Mouse (Mus musculus): Measurements from ENCODE around the gene Nufip1. TPM values are rescaled to one million over a fixed set of nuclear protein-coding genes. Genes with fewer than 3 reads are reported as not detected.

The Nufip1 gene
- polyA plus RNA-seq, 1 experiment from 2014 or later = 17.4 TPM

DNA sequence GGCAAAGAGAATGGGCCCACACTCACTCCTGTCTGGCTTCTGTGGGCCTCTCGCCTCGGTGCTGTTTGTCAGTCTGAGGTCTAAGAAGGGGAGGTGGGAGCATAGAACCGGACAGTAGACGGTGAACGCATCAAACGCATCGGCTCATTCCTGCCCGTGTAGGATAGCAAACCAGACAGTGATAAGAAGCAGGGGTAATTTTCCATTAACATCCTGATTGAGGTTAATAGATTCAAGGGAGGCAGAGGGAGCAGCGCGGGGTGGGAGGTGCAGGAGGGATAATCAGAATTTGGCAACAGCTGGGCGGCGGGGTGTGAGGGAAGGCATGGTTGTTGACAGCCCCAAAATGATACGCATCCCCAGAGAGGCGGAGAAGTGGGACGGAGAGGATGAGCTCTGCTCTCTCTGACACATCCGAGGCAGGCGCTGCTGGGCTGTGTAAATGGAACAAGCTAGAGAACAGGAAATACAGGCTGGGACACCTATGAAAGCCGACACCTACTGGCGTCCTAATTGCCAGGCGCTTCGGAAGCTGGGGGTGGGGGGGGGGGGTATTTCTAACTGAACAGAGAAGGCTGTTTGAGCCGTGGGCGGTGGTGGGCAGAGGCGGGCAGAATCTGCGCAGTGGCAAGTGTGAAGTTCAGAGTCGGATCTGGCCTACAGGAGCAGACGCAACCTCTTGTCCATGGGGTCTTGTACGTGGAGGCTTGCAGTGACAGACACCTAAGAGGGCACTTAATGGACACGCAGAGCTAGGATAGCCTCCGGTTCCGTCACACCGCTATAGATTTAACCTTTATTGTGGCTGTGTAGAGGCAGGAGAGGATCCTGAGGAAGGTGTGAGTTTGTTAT lies 54.4 kb downstream of the Nufip1 start:
- H3K36me3 ChIP-seq = no peaks in the 10 kb centered on the region
- H3K27ac ChIP-seq = no peak overlapping the region
- no peak overlapping the region for H3K4me3 ChIP-seq
- ATAC-seq (ENCODE audit: low FRiP score, low read depth) = 0 out of 2 replicates have a peak, but pooled peaks have one; percentile 53
- 29% methylated on average over 32 of the region's 32 CpGs for WGBS
- 0 out of 2 replicates have a peak, but pooled peaks cover 4% of the 10 kb centered on the region for H3K9me3 ChIP-seq
- H3K4me1 ChIP-seq = peaks cover 10% of the 10 kb centered on the region
- peaks cover 5% of the 10 kb centered on the region; the same call in 1 of the 2 replicates for H3K27me3 ChIP-seq (replicated peaks)
- 0 out of 2 replicates have a peak overlapping the region, but pooled peaks have one; percentile 13 for H3K9ac ChIP-seq
- H3K4me2 ChIP-seq (replicated peaks) = peak overlapping the region; percentile 48

DNA sequence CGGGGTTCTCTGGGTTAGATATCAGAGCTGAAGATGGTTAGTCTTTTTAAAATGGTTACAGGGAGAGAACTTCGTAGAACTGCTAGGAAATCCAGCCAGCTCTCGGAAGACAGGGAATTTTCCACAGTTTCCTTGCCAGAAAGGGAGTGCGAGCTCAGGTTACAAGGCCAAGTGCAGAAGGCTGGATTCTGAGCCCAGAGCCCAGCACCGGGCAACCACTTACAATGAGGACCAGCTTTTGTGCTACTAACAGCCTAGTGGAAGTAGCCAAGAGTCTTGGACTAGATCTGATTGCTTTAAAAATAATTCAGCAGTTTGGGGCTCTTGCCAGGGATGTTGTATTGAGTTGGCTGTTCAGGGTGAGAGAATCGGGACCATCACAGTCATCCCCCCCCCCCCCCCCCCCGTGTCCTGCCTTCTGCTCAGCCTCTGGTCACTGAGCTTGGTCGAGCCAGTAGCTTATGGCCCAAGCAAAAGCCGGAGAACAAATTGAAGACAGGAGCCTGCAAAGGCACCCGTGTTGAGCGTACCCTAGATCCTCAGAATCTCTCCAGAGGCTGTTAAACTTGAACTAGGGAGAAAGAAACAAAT lies 59.3 kb downstream of the Nufip1 start:
- H3K9me3 ChIP-seq = 0 out of 2 replicates have a peak, but pooled peaks cover 4% of the 10 kb centered on the region
- H3K27ac ChIP-seq = no peak overlapping the region
- WGBS = 72% methylated on average over 11 of the region's 11 CpGs
- H3K4me3 ChIP-seq = no peak overlapping the region
- H3K27me3 ChIP-seq (replicated peaks) = no peaks in the 10 kb centered on the region
- H3K4me1 ChIP-seq = peaks cover 6% of the 10 kb centered on the region
- H3K9ac ChIP-seq = no peak overlapping the region
- ATAC-seq (ENCODE audit: low FRiP score, low read depth) = no peak
- H3K36me3 ChIP-seq = no peaks in the 10 kb centered on the region
- no peak overlapping the region for H3K4me2 ChIP-seq (replicated peaks)

DNA sequence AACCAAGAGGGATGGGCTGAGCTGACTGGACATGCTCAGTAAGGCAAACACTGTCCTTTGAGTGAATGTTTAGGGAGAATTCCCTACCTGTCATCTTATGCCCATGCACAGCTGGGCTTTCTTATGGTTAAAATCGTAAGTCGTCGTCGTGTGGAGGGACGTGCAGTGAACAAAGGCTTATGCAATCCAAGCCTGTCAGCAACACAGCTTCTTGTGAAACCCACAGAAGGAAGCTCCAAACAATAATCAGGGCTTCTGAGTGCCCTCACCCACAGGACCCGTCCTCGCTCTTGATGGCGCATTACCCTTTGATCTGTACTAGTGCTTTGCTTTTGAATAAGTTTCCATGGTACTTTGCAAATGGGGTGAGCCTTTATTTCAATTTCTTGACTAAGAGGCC lies 60.6 kb downstream of the Nufip1 start:
- H3K9ac ChIP-seq = no peak overlapping the region
- ATAC-seq (ENCODE audit: low FRiP score, low read depth) = no peak
- no peaks in the 10 kb centered on the region for H3K36me3 ChIP-seq
- H3K4me1 ChIP-seq = peaks cover 7% of the 10 kb centered on the region
- H3K4me2 ChIP-seq (replicated peaks) = no peak overlapping the region
- no peak overlapping the region for H3K4me3 ChIP-seq
- no peak overlapping the region for H3K27ac ChIP-seq
- H3K27me3 ChIP-seq (replicated peaks) = no peaks in the 10 kb centered on the region
- WGBS = 73% methylated on average over 8 of the region's 8 CpGs
- H3K9me3 ChIP-seq = 0 out of 2 replicates have a peak, but pooled peaks cover 4% of the 10 kb centered on the region

DNA sequence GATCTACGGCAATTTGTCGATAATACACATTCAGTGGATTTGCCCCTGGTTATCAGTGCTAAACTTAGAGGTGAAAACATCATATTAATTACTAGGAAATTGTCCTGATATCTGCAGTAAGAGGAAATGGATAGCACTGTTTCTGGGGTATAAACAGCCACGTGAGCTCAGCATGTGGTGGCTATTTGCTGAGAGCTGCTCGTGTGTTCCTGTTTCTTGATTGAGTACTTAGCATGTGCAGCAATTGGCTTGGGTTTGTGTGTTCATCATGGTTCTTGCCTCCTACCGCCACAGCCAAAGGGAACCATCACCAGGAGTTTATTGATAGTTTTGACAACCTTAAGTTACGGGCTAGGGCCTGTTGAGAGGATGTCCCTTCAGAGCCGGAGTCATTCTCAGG lies 63.6 kb downstream of the Nufip1 start:
- H3K27ac ChIP-seq = no peak overlapping the region
- no peaks in the 10 kb centered on the region for H3K9me3 ChIP-seq
- peaks cover 7% of the 10 kb centered on the region for H3K4me1 ChIP-seq
- no peak overlapping the region for H3K9ac ChIP-seq
- H3K36me3 ChIP-seq = no peaks in the 10 kb centered on the region
- no peak for ATAC-seq (ENCODE audit: low FRiP score, low read depth)
- 84% methylated on average over 7 of the region's 7 CpGs for WGBS
- H3K4me2 ChIP-seq (replicated peaks) = no peak overlapping the region
- no peak overlapping the region for H3K4me3 ChIP-seq
- H3K27me3 ChIP-seq (replicated peaks) = no peaks in the 10 kb centered on the region

DNA sequence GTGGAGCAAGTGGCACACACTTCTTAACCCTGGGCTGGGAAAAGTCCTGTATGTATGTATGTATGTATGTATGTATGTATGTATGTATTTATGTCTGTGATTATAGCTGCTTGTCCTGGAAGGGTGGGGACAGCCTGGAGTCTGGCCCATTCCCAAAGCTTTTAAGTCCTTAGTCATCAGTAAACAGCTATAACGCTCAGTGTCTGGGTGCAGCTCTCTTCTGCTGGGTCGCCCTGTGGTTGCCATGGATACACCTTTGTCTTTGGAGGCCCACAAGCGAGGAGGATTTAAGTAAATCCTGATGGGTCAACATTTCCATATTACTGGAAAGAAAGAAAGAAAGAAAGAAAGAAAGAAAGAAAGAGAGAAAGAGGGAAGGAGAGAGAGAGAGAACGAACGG lies 65.1 kb downstream of the Nufip1 start:
- 12% methylated on average over 5 of the region's 5 CpGs for WGBS
- no peak overlapping the region; the same call in 1 of the 2 replicates for H3K4me2 ChIP-seq (replicated peaks)
- no peaks in the 10 kb centered on the region for H3K9me3 ChIP-seq
- H3K27ac ChIP-seq = no peak overlapping the region
- H3K36me3 ChIP-seq = no peaks in the 10 kb centered on the region
- H3K27me3 ChIP-seq (replicated peaks) = no peaks in the 10 kb centered on the region
- ATAC-seq (ENCODE audit: low FRiP score, low read depth) = peak; percentile 82; the same call in 1 of the 2 replicates
- no peak overlapping the region for H3K4me3 ChIP-seq
- H3K9ac ChIP-seq = no peak overlapping the region
- H3K4me1 ChIP-seq = peaks cover 7% of the 10 kb centered on the region

DNA sequence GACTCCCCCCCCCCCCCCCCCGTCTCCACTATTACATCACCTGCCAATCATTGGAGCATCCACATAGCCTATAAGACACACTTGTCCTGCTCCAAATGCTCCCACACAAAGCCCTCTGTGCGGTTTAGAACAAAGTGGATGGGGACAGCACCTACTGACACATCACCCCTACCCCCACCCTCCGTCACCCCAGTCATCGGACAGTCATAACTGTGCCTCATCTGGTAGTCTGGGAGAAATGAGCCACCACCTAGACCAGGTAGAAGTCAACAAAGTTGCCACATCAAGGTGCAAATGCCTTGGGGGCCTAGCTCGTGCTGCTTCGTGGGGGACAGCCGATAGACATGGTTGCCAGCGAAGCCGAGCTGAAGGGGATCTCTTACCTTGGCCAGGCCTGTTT lies 66.5 kb downstream of the Nufip1 start:
- no peak overlapping the region for H3K27ac ChIP-seq
- H3K36me3 ChIP-seq = no peaks in the 10 kb centered on the region
- no peak overlapping the region for H3K9ac ChIP-seq
- 97% methylated on average over 9 of the region's 9 CpGs for WGBS
- no peaks in the 10 kb centered on the region for H3K27me3 ChIP-seq (replicated peaks)
- no peak for ATAC-seq (ENCODE audit: low FRiP score, low read depth)
- no peak overlapping the region for H3K4me3 ChIP-seq
- H3K4me1 ChIP-seq = peaks cover 7% of the 10 kb centered on the region
- no peaks in the 10 kb centered on the region for H3K9me3 ChIP-seq
- H3K4me2 ChIP-seq (replicated peaks) = no peak overlapping the region

DNA sequence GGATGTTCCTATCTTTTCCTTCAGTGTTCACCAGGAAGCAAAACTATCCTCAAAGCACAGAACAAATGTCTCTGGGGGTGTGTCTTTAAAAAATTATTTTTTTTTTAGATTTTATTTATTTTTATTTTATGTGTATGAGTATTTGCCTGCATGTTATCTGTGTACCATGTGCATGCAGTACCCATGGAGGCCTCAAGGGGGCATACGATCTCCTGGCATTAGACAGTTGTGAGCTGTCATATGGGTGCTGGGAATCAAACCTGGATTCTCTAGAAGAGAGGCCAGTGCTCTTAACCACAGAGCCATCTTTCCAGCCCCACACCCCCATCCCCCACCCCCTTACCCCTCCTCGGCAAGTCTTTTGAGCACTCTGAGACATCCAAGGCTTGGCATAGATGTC lies 67.8 kb downstream of the Nufip1 start:
- Histone ChIP-seq H3K36me3 (no peaks in the 10 kb centered on the region), H3K9me3 (no peaks in the 10 kb centered on the region), H3K4me1 (peaks cover 9% of the 10 kb centered on the region), H3K27me3 (replicated peaks) (no peaks in the 10 kb centered on the region), H3K4me3 (no peak overlapping the region), H3K9ac (no peak overlapping the region), H3K4me2 (replicated peaks) (no peak overlapping the region), H3K27ac (no peak overlapping the region)
- WGBS = 91% methylated on average over 2 of the region's 2 CpGs
- no peak for ATAC-seq (ENCODE audit: low FRiP score, low read depth)

DNA sequence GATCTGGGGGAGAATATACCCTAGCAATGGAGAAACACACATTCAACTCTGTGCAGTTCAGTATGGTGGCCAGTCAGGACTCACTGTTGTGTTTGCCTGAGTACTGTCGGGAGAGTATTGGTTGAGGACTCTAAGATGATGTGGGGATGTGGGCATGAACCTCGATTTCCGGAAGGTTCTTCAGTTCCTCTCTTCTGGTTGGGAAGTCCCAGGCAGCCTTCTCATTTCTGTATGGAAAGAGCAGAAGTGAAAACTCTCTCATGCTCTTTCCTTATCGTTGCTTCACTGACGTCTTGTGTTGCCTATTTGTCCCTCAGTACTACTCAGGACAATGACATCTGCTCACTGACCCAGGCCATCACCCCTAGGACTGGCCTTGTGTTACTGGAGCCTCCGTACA lies 68.7 kb downstream of the Nufip1 start:
- Histone ChIP-seq H3K27me3 (replicated peaks) (no peaks in the 10 kb centered on the region), H3K27ac (no peak overlapping the region), H3K4me1 (peaks cover 13% of the 10 kb centered on the region), H3K4me2 (replicated peaks) (no peak overlapping the region), H3K9ac (no peak overlapping the region), H3K36me3 (no peaks in the 10 kb centered on the region), H3K4me3 (no peak overlapping the region), H3K9me3 (no peaks in the 10 kb centered on the region)
- 88% methylated on average over 6 of the region's 6 CpGs for WGBS
- no peak for ATAC-seq (ENCODE audit: low FRiP score, low read depth)

DNA sequence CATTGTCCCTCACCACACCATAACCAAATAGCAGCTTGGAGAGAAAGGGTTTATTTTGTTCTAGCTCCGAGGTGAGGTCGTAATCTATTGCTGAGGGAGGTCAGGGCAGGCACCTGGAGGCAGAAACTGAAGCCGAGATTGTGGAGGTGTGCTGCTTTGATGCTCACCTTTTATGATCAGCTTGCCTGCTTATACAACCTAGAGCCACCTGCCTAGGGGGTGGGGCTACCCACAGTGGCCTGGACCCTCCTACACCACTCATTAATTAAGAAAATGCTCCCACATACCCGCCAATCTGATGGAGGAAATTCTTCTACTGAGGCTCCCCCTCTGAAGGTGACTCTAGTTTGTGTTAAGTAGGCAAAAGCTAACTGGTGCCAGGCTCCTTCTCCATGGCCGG lies 74.7 kb downstream of the Nufip1 start:
- WGBS = 77% methylated on average over 5 of the region's 5 CpGs
- no peak overlapping the region for H3K9ac ChIP-seq
- H3K27me3 ChIP-seq (replicated peaks) = no peaks in the 10 kb centered on the region
- no peaks in the 10 kb centered on the region for H3K36me3 ChIP-seq
- no peak for ATAC-seq (ENCODE audit: low FRiP score, low read depth)
- H3K4me2 ChIP-seq (replicated peaks) = no peak overlapping the region
- H3K4me1 ChIP-seq = peaks cover 6% of the 10 kb centered on the region; the same call in 1 of the 2 replicates
- no peak overlapping the region for H3K4me3 ChIP-seq
- no peak overlapping the region for H3K27ac ChIP-seq
- H3K9me3 ChIP-seq = no peaks in the 10 kb centered on the region

DNA sequence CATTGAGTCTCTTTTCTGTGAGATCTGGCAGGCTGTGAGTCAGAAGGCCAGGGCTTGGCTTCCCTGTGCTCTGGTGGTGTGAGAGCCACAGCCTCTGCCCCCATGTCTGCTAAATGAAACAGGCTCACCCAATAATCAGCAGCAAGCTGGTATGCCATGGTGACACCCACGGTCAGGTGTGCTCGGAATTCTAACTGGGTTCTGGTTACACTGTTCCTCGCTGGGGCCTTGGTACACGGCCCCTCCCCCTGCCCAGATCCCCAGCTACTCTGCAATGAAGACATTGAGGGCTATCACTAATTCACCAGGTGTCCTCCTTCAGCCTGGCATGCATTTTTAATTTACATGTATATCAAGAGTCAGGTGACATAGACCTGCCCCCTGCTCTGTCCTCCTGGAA lies 75.6 kb downstream of the Nufip1 start:
- H3K4me3 ChIP-seq = no peak overlapping the region
- no peak overlapping the region for H3K4me2 ChIP-seq (replicated peaks)
- no peak overlapping the region for H3K27ac ChIP-seq
- H3K27me3 ChIP-seq (replicated peaks) = no peaks in the 10 kb centered on the region
- no peak for ATAC-seq (ENCODE audit: low FRiP score, low read depth)
- 81% methylated on average over 4 of the region's 4 CpGs for WGBS
- peaks cover 6% of the 10 kb centered on the region; the same call in 1 of the 2 replicates for H3K4me1 ChIP-seq
- H3K36me3 ChIP-seq = no peaks in the 10 kb centered on the region
- H3K9me3 ChIP-seq = no peaks in the 10 kb centered on the region
- H3K9ac ChIP-seq = no peak overlapping the region

All from neural tube, embryonic 12.5 days (tissue).